Mouse (Mus musculus): ENCODE data around the gene Atrnl1.

DNA sequence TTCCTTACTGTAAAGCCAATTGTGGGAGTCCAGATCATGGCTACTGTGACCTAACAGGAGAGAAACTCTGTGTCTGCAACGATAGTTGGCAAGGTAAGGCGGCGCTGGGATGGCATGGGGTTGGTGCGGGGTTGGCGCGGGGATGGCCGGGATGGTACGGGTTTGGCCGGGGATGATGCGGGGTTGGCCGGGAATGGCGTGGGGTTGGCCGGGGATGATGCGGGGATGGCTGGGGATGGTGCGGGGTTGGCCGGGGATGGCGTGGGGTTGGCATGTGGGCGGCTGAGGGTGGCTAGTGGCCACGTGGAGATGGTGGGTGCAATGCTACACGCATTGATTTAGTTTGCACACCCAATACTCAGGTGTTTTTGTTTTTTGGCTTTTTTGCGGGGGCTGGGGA, 31.7 kb downstream of the Atrnl1 start:
- TF ChIP-seq POLR2A (IDR thresholded peaks at IDR 0.05; ENCODE audit: borderline replicate concordance, control insufficient read depth, low read depth, low read length) (no peak), CTCF (IDR thresholded peaks at IDR 0.05; ENCODE audit: control insufficient read depth, insufficient read depth, low read length) (no peak)

All from bone marrow, adult 2 months (tissue).